Mouse (Mus musculus) cortical plate, adult 2 months (tissue): ENCODE data around the gene Ccnd3. TPM values are rescaled to one million over a fixed set of nuclear protein-coding genes. Genes with fewer than 3 reads are reported as not detected.
"Not testable (repeated sequence)": the region's sequence is repeated elsewhere in the genome, so short reads cannot be mapped to it uniquely, and the experiment has no call there.

Experiments
- H3K27ac ChIP-seq: fragments of 200-500 bp; 2 replicates; pipeline ENCODE4 v1.5.1; 2012; ENCODE audit warnings: low read length, control low read depth, inconsistent platforms; ENCODE audit not compliant: insufficient read depth
- H3K4me1 ChIP-seq: fragments of 200-500 bp; 2 replicates; pipeline ENCODE4 v1.6.1; 2011; ENCODE audit warnings: low read length; ENCODE audit not compliant: control insufficient read depth, insufficient read depth
- H3K4me3 ChIP-seq: fragments of 200-500 bp; 2 replicates; pipeline ENCODE4 v1.5.1; 2011; ENCODE audit warnings: mild to moderate bottlenecking, low read length, control low read depth; ENCODE audit not compliant: insufficient read depth
- CTCF ChIP-seq: fragments of 200-500 bp; IDR thresholded peaks from 2 replicates; pipeline ENCODE4 v1.5.1; 2011; ENCODE audit warnings: mild to moderate bottlenecking, control low read depth, low read length; ENCODE audit not compliant: insufficient read depth; ENCODE audit errors: extremely low read depth
- POLR2A ChIP-seq: fragments of 200-500 bp; IDR thresholded peaks from 2 replicates; pipeline ENCODE4 v1.6.1; 2011; ENCODE audit warnings: mild to moderate bottlenecking, low read length, control low read depth; ENCODE audit not compliant: insufficient read depth; ENCODE audit errors: extremely low read depth
- polyA plus RNA-seq: library from polyadenylated mRNA; depleted of rRNA; stranded (reverse); fragments of >200 nt; gene quantifications from 2 replicates; pipeline ENCODE4 v1.2.3, GENCODE M21; 2012

The Ccnd3 gene
- polyA plus RNA-seq, 1 experiment, result 31.3 TPM

GRCm38 (mm10) chr17:47501531-47501930, 3.3 kb upstream of the Ccnd3 start:
- H3K4me3 ChIP-seq, result peak overlapping the region; percentile 56
- H3K27ac ChIP-seq, result no peak overlapping the region
- no peaks in the 10 kb centered on the region; the same call in 1 of the 2 replicates for H3K4me1 ChIP-seq
- TF ChIP-seq CTCF (no peak), POLR2A (no peak)

GRCm38 (mm10) chr17:47501946-47502706, 2.7 kb upstream of the Ccnd3 start, which contains the start of gene Taf8:
Taf8 (minus strand) TSS chr17:47502292.
- TF ChIP-seq CTCF, result no peak
- TF ChIP-seq POLR2A, result peak; percentile 77
- Histone ChIP-seq H3K4me1 (no peaks in the 10 kb centered on the region; the same call in 1 of the 2 replicates), H3K4me3 (peak within 1 kb of the TSS; percentile 56), H3K27ac (peak within 1 kb of the TSS; percentile 93)

GRCm38 (mm10) chr17:47502707-47503045, 2.2 kb upstream of the Ccnd3 start:
- H3K4me1 ChIP-seq, H3K4me3 ChIP-seq, H3K27ac ChIP-seq: not testable (repeated sequence)

- Histone ChIP-seq H3K27ac (no peak overlapping the region), H3K4me3 (no peak overlapping the region), H3K4me1 (no peaks in the 10 kb centered on the region; the same call in none of the 2 replicates)
- TF ChIP-seq CTCF (no peak), POLR2A (no peak)
Observed at GRCm38 (mm10) chr17:47503689-47504088, 1.2 kb upstream of the Ccnd3 start.

GRCm38 (mm10) chr17:47504228-47504627, 623 bp upstream of the Ccnd3 start:
- peak overlapping the region; percentile 29; the same call in 1 of the 2 replicates for H3K4me3 ChIP-seq
- TF ChIP-seq POLR2A (no peak), CTCF (no peak)

GRCm38 (mm10) chr17:47505566-47505965, 715 bp downstream of the Ccnd3 start:
- Histone ChIP-seq H3K4me1 (no peaks in the 10 kb centered on the region; the same call in none of the 2 replicates), H3K4me3 (peak overlapping the region; percentile 29), H3K27ac (0 out of 2 replicates have a peak overlapping the region, but pooled peaks have one; percentile 24)
- TF ChIP-seq CTCF, result no peak
- no peak for TF ChIP-seq POLR2A

More at GRCm38 (mm10) chr17:47504228-47504627, 623 bp upstream of the Ccnd3 start:
- 0 out of 2 replicates have a peak overlapping the region, but pooled peaks have one; percentile 42 for H3K27ac ChIP-seq
- no peaks in the 10 kb centered on the region; the same call in none of the 2 replicates for H3K4me1 ChIP-seq

GRCm38 (mm10) chr17:47506042-47506441, 1.2 kb downstream of the Ccnd3 start:
- H3K4me1 ChIP-seq, result no peaks in the 10 kb centered on the region; the same call in none of the 2 replicates
- H3K4me3 ChIP-seq, result peak overlapping the region; percentile 29; the same call in 1 of the 2 replicates
- H3K27ac ChIP-seq, result 0 out of 2 replicates have a peak overlapping the region, but pooled peaks have one; percentile 24
- TF ChIP-seq CTCF, result no peak
- no peak for TF ChIP-seq POLR2A

- H3K4me3 ChIP-seq, result no peak overlapping the region
- H3K4me1 ChIP-seq, result no peaks in the 10 kb centered on the region; the same call in none of the 2 replicates
- H3K27ac ChIP-seq, result no peak overlapping the region
- TF ChIP-seq CTCF, result no peak
Observed at GRCm38 (mm10) chr17:47506697-47507096, 1.8 kb downstream of the Ccnd3 start.

- peak overlapping the region; percentile 84 for H3K27ac ChIP-seq
- TF ChIP-seq CTCF (no peak), POLR2A (no peak)
- no peak overlapping the region for H3K4me3 ChIP-seq
- no peaks in the 10 kb centered on the region; the same call in none of the 2 replicates for H3K4me1 ChIP-seq
Observed at GRCm38 (mm10) chr17:47507523-47507922, 2.7 kb downstream of the Ccnd3 start.
